Mouse (Mus musculus) olfactory bulb, adult 2 months (tissue): Measurements from ENCODE around the gene Sox5.

Experiments used
- CTCF ChIP-seq: fragments of 200-500 bp; IDR thresholded peaks from 2 replicates; pipeline ENCODE4 v1.5.1; 2012; ENCODE audit warnings: low read depth, mild to moderate bottlenecking, low read length, moderate library complexity; ENCODE audit not compliant: insufficient read depth
- POLR2A ChIP-seq: fragments of 200-500 bp; IDR thresholded peaks from 2 replicates; pipeline ENCODE4 v1.6.1; 2012; ENCODE audit warnings: mild to moderate bottlenecking, low read depth, low read length, moderate library complexity; ENCODE audit not compliant: insufficient read depth

DNA sequence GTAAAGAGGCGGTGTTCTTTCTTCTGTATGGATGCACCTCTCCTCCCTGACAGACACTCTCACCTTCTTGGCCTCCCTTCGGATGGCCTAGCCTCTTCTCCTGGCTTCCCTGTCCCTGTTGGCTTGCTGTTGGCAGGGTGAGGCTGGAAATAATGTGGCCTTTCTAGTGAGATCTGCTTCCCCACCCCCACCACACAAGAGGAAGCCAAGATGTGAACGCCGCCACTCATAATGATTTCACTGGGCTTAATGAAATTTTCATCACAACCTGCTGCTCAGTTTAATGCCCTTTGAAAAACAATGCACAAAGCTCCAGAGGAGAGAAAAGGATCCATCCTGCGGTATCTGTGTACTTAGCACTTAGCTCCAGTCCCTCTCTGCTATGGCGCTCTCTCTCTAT lies 670.2 kb downstream of the Sox5 start:
- TF ChIP-seq CTCF = no peak
- no peak for TF ChIP-seq POLR2A
